Mouse (Mus musculus): ENCODE results near the gene Mfsd2b.

Gene Mfsd2b

GRCm38 (mm10) chr12:4873531-4873930, 628 bp downstream of the Mfsd2b start:
- in situ Hi-C loops (cut with MboI), result no loop called here

GRCm38 (mm10) chr12:4872983-4873477, 1.1 kb downstream of the Mfsd2b start:
- in situ Hi-C loops (cut with MboI), result no loop called here

- in situ Hi-C loops (cut with MboI), result no loop called here
Measured at GRCm38 (mm10) chr12:4872273-4872672, 1.9 kb downstream of the Mfsd2b start.

- in situ Hi-C loops (cut with MboI), result no loop called here
Measured at GRCm38 (mm10) chr12:4871260-4871659, 2.9 kb downstream of the Mfsd2b start.

- in situ Hi-C loops (cut with MboI), result no loop called here
Measured at GRCm38 (mm10) chr12:4868924-4869323, 5.2 kb downstream of the Mfsd2b start.

- in situ Hi-C loops (cut with MboI), result no loop called here
Measured at GRCm38 (mm10) chr12:4864338-4864690, 9.8 kb downstream of the Mfsd2b start.

- in situ Hi-C loops (cut with MboI), result no loop called here
Measured at GRCm38 (mm10) chr12:4863654-4864337, 10.4 kb downstream of the Mfsd2b start.

- in situ Hi-C loops (cut with MboI), result no loop called here
Measured at GRCm38 (mm10) chr12:4862672-4863071, 11.5 kb downstream of the Mfsd2b start.

- in situ Hi-C loops (cut with MboI), result no loop called here
Measured at GRCm38 (mm10) chr12:4859241-4859914, 14.8 kb downstream of the Mfsd2b start.

GRCm38 (mm10) chr12:4856834-4857233, 17.3 kb downstream of the Mfsd2b start:
- in situ Hi-C loops (cut with MboI), result no loop called here

GRCm38 (mm10) chr12:4856160-4856559, 18.0 kb downstream of the Mfsd2b start:
- in situ Hi-C loops (cut with MboI), result no loop called here

GRCm38 (mm10) chr12:4843741-4844140, 30.4 kb downstream of the Mfsd2b start:
- in situ Hi-C loops (cut with MboI), result no loop called here

GRCm38 (mm10) chr12:4842890-4843597, 31.1 kb downstream of the Mfsd2b start, which contains the start of gene Wdcp:
Gene Wdcp (plus strand): TSS chr12:4843303.
- in situ Hi-C loops (cut with MboI), result no loop called here

GRCm38 (mm10) chr12:4842456-4842855, 31.7 kb downstream of the Mfsd2b start:
- in situ Hi-C loops (cut with MboI), result no loop called here

GRCm38 (mm10) chr12:4841392-4841887, 32.7 kb downstream of the Mfsd2b start, which contains the start of gene Fkbp1b:
Gene Fkbp1b (minus strand): TSS chr12:4841591.
- in situ Hi-C loops (cut with MboI), result no loop called here

- in situ Hi-C loops (cut with MboI), result no loop called here
Measured at GRCm38 (mm10) chr12:4840741-4841140, 33.4 kb downstream of the Mfsd2b start.

GRCm38 (mm10) chr12:4840010-4840409, 34.1 kb downstream of the Mfsd2b start:
- in situ Hi-C loops (cut with MboI), result no loop called here

GRCm38 (mm10) chr12:4836959-4837358, 37.2 kb downstream of the Mfsd2b start:
- in situ Hi-C loops (cut with MboI), result no loop called here

- in situ Hi-C loops (cut with MboI), result no loop called here
Measured at GRCm38 (mm10) chr12:4827256-4827655, 46.9 kb downstream of the Mfsd2b start.

- in situ Hi-C loops (cut with MboI), result no loop called here
Measured at GRCm38 (mm10) chr12:4817361-4818101, 56.6 kb downstream of the Mfsd2b start, which contains the start of gene Sf3b6. Gene Sf3b6 (plus strand): TSS chr12:4817544.

- in situ Hi-C loops (cut with MboI), result no loop called here
Measured at GRCm38 (mm10) chr12:4816680-4817360, 57.3 kb downstream of the Mfsd2b start.

Measured in mature B cell (primary cell).